Mouse (Mus musculus) stomach, postnatal 0 days (tissue): ENCODE measurements around the gene C2cd5. TPM values are rescaled to one million over a fixed set of nuclear protein-coding genes. Genes with fewer than 3 reads are reported as not detected.

Experiments used
- ATAC-seq: fragments of 200-750 bp; cut with Nextera tagmentation; 2 replicates; pipeline ENCODE4 v1.8.0; 2017; ENCODE audit not compliant: low FRiP score, low TSS enrichment
- DNase-seq: peaks from one replicate; pipeline ENCODE4 v3.0.0-alpha.2; 2016; ENCODE audit warnings: low spot score
- H3K27ac ChIP-seq: fragments of 300-500 bp; sonication (generic); replicated peaks from 2 replicates; pipeline ENCODE4 v1.5.1; 2014; ENCODE audit warnings: mild to moderate bottlenecking, control low read depth
- H3K27me3 ChIP-seq: fragments of 300-500 bp; sonication (generic); 2 replicates; pipeline ENCODE4 v1.6.1; 2014; ENCODE audit warnings: low read length; ENCODE audit not compliant: control insufficient read depth, insufficient read depth
- H3K36me3 ChIP-seq: fragments of 300-500 bp; sonication (generic); 2 replicates; pipeline ENCODE4 v1.6.1; 2014; ENCODE audit warnings: low read length, mixed read lengths; ENCODE audit not compliant: control insufficient read depth, insufficient read depth
- H3K4me1 ChIP-seq: fragments of 300-500 bp; sonication (generic); replicated peaks from 2 replicates; pipeline ENCODE4 v1.6.1; 2014; ENCODE audit warnings: antibody characterized with exemption; ENCODE audit not compliant: control insufficient read depth, insufficient read depth
- H3K4me2 ChIP-seq: fragments of 300-500 bp; sonication (generic); replicated peaks from 2 replicates; pipeline ENCODE4 v1.6.1; 2014; ENCODE audit warnings: low read depth, mild to moderate bottlenecking, control low read depth, moderate library complexity
- H3K4me3 ChIP-seq: fragments of 300-500 bp; sonication (generic); 2 replicates; pipeline ENCODE4 v1.5.1; 2014; ENCODE audit warnings: low read depth, low read length, control low read depth
- H3K9ac ChIP-seq: fragments of 300-500 bp; sonication (generic); 2 replicates; pipeline ENCODE4 v1.6.1; 2014; ENCODE audit warnings: mild to moderate bottlenecking, low read length, control low read depth, mixed read lengths
- H3K9me3 ChIP-seq: fragments of 300-500 bp; sonication (generic); 2 replicates; pipeline ENCODE4 v1.6.1; 2016; ENCODE audit warnings: low read length; ENCODE audit not compliant: control insufficient read depth
- CTCF ChIP-seq: IDR thresholded peaks from 2 replicates; pipeline ENCODE4 v1.5.1; 2016; ENCODE audit warnings: antibody characterized with exemption, low read depth, mild to moderate bottlenecking, moderate library complexity
- EP300 ChIP-seq: optimal IDR thresholded peaks from 2 replicates; pipeline ENCODE3; 2016; ENCODE audit warnings: antibody characterized with exemption
- WGBS: fragments of 180-500 bp; shearing (Covaris S2); extraction: QIAGEN DNeasy Blood & Tissue Kit; methylation state at CpG from one replicate; pipeline ENCODE4 v1.1.7; 2014; 5-methylcytosine and 5-hydroxymethylcytosine counted together
- polyA plus RNA-seq: library from polyadenylated mRNA; unstranded; fragments of >200 nt; fragmentation: Nextera tagmentation; extraction: Ambion mirVana; gene quantifications from 2 replicates; pipeline ENCODE4 v1.2.1, GENCODE M21; 2015

Gene C2cd5
- 7.7 and 8.3 TPM in 2 replicates for polyA plus RNA-seq

DNA sequence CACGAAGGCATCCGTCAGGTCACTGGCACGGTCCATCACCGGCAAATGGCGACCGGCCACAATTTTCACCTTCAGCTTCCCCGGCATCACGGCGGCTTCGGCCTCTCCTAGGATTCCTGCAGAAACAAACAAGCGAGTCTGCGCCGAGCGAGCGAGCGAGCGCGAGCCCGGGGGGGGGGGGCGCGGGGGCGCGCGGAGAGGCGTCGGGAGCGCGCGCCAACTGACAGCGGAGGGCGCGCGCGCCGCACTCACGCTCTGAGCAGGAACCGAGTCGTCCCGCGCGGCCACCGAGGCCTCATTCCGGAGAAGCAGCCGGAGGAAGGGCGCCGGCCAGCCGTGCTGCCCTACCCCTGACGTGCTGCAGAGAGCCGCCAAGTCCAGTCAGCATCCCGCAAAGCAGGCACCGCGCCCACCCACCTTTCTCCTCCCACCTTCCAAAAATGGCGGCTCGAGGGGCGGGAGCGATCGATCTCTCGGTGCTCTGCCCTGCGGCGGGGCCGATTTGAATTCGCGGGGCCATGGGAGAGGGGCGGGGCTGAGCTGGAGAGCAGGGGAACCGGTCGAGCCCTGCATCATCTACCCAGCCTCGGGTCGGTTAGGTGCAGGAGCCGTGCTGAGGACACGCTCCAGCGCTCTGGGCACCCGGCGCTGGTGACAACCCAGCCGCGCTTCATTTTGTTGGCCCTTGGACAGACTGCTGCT lies at the start of gene C2cd5:
Gene C2cd5 (minus strand): TSS at position 461 of the 702 bp plus-strand sequence.
- WGBS = 2% methylated on average over 46 of the region's 75 CpGs
- H3K4me2 ChIP-seq = peak within 1 kb of the TSS; percentile 77
- no peaks in the 10 kb centered on the region for H3K9me3 ChIP-seq
- DNase-seq (peak; percentile 98), ATAC-seq (peak; percentile 99)
- peak within 1 kb of the TSS; percentile 68 for H3K9ac ChIP-seq
- no peaks in the 10 kb centered on the region for H3K27me3 ChIP-seq
- TF ChIP-seq CTCF = no peak
- no peak for TF ChIP-seq EP300
- no peaks in the 10 kb centered on the region for H3K4me1 ChIP-seq
- H3K27ac ChIP-seq = peak within 1 kb of the TSS; percentile 87
- peak within 1 kb of the TSS; percentile 73 for H3K4me3 ChIP-seq
- no peaks in the 10 kb centered on the region for H3K36me3 ChIP-seq

DNA sequence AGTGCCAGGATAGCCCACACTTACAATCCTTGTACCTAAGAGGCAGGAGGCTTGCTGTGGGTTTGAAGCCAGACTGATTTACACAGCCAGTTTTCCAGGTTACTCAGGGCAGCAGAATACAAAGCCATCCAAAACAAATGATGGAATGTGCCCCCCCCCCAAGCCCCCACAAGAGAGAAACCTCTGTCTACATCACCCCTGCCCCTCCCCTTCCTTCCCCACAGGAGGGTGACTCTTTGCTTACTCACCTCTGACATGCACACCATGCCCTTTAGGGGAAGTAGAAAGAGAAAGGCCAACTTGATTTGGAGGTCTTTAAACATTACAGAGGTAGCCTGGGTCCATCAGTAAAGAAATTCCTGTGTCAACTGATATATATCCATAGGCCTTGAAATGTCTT lies 48.9 kb upstream of the C2cd5 start:
- Histone ChIP-seq H3K4me3 (no peak overlapping the region), H3K9ac (no peak overlapping the region), H3K9me3 (no peaks in the 10 kb centered on the region), H3K36me3 (no peaks in the 10 kb centered on the region), H3K4me2 (no peak overlapping the region), H3K27me3 (no peaks in the 10 kb centered on the region), H3K4me1 (no peaks in the 10 kb centered on the region), H3K27ac (no peak overlapping the region)
- TF ChIP-seq CTCF (no peak), EP300 (no peak)
- no peak for DNase-seq
- ATAC-seq = no peak

- TF ChIP-seq EP300 (no peak), CTCF (no peak)
- H3K9me3 ChIP-seq = no peaks in the 10 kb centered on the region
- H3K4me1 ChIP-seq = no peaks in the 10 kb centered on the region
- no peak overlapping the region for H3K4me2 ChIP-seq
- H3K4me3 ChIP-seq = no peak overlapping the region
- 48% methylated on average over 8 of the region's 8 CpGs for WGBS
- H3K9ac ChIP-seq = no peak overlapping the region
- DNase-seq (no peak), ATAC-seq (no peak)
- H3K27ac ChIP-seq = no peak overlapping the region
- H3K36me3 ChIP-seq = no peaks in the 10 kb centered on the region
- H3K27me3 ChIP-seq = no peaks in the 10 kb centered on the region
These were observed 46.8 kb upstream of the C2cd5 start for GRCm38 (mm10) chr6:143146756-143147155.

- DNase-seq (peak; percentile 68), ATAC-seq (peak; percentile 95)
- Histone ChIP-seq H3K9me3 (no peaks in the 10 kb centered on the region), H3K27me3 (no peaks in the 10 kb centered on the region), H3K27ac (no peak overlapping the region), H3K4me2 (no peak overlapping the region), H3K4me1 (no peaks in the 10 kb centered on the region), H3K9ac (no peak overlapping the region), H3K4me3 (no peak overlapping the region), H3K36me3 (no peaks in the 10 kb centered on the region)
- WGBS = 44% methylated on average over 7 of the region's 7 CpGs
- no peak for TF ChIP-seq CTCF
- no peak for TF ChIP-seq EP300
These were observed 45.1 kb upstream of the C2cd5 start for GRCm38 (mm10) chr6:143145051-143145450.

DNA sequence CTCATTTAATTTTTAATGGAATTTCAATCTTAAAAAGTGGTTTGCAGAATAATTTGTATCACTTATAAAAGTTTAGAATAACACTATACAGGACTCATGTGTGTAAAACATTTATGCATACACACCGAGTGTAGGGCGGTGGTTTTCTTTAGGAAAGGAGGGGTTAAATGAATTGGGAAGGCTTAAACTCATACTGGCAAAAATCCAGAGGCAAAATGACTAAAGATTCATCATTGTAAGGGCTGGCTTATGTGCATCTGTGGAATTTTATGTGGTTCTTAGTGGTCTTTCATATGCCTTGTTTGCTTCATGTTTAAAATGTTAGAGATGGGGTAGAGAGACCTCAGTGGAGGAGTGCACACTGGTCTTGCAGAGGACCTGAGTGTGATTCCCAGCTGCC lies 44.6 kb upstream of the C2cd5 start:
- H3K4me3 ChIP-seq = no peak overlapping the region
- H3K27me3 ChIP-seq = no peaks in the 10 kb centered on the region
- ATAC-seq (no peak), DNase-seq (no peak)
- H3K27ac ChIP-seq = no peak overlapping the region
- 52% methylated on average over 2 of the region's 2 CpGs for WGBS
- no peaks in the 10 kb centered on the region for H3K4me1 ChIP-seq
- TF ChIP-seq EP300 (no peak), CTCF (no peak)
- H3K4me2 ChIP-seq = no peak overlapping the region
- H3K36me3 ChIP-seq = no peaks in the 10 kb centered on the region
- H3K9ac ChIP-seq = no peak overlapping the region
- H3K9me3 ChIP-seq = no peaks in the 10 kb centered on the region

- Histone ChIP-seq H3K4me3 (peak overlapping the region; percentile 10), H3K9me3 (no peaks in the 10 kb centered on the region), H3K4me2 (peak overlapping the region; percentile 50), H3K27ac (no peak overlapping the region), H3K27me3 (no peaks in the 10 kb centered on the region), H3K4me1 (no peaks in the 10 kb centered on the region), H3K9ac (peak overlapping the region; percentile 43), H3K36me3 (no peaks in the 10 kb centered on the region)
- ATAC-seq (no peak), DNase-seq (no peak)
- WGBS = 35% methylated on average over 19 of the region's 19 CpGs
- TF ChIP-seq CTCF (no peak), EP300 (no peak)
These were observed 43.9 kb upstream of the C2cd5 start for GRCm38 (mm10) chr6:143143775-143144273.
